Mouse (Mus musculus) thymus, postnatal 10 days (tissue): ENCODE data around the gene Serpini1.
A peak's percentile ranks its signal among the peaks of the same experiment; 100 is the strongest.

Source experiments
- DNase-seq, 2 experiments: peaks; one replicate each; pipeline ENCODE4 v3.0.0; 2021; ENCODE audit warnings: low spot score in 2 of 2

The Serpini1 gene

GRCm38 (mm10) chr3:75557292-75557691 is at the start of gene Serpini1:
Serpini1 (plus strand) TSS chr3:75557547.
- peak; percentile 83 to 89 for DNase-seq

DNA sequence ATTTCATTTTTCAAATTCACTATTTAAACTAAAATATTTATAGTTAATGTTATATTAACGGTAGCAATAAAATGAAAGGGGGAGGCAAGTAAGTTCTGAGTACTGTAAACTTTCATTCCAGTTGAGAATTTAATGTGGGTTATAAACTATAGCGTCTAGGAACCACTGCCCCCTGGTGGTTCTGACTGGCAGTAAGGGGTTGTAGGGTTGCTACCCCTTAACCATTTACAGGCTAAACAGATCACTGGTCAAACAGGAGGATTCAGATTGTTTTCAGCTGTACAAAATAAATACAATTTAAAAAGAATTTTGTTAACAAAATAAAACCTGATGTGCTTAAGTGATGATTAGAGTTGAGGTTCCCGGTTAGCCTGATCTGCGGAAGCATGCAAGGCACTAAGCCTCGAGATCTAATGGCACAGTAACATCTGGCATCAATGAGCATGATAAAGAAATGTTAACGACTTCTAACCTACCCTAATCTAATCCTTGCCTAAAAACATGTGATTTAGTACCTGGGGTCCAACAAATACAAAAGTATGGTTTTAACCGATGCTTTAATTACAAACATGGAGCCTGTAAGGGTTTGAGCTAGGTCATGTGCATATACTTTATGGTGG is 39.6 kb upstream of the Serpini1 start:
- peak; percentile 38 to 77 for DNase-seq

DNA sequence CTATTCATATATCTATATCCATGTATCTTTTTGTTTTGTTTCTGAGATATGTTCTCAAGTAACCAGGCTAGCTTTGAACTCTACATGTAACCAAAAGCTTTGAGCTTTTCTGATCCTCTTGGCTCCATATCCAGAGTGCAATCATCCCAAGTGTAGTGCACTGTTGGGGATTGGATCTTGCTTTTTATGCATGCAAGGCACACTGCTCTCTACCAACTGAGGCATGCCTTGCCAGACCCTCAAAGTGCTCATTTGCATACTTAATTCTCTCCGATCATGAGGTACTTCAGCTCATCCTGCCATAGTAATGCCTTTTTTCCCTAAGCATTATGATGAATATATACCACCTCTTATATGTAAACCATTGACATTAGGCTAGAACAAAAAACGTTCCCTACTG is 36.0 kb upstream of the Serpini1 start:
- DNase-seq: no peak

DNA sequence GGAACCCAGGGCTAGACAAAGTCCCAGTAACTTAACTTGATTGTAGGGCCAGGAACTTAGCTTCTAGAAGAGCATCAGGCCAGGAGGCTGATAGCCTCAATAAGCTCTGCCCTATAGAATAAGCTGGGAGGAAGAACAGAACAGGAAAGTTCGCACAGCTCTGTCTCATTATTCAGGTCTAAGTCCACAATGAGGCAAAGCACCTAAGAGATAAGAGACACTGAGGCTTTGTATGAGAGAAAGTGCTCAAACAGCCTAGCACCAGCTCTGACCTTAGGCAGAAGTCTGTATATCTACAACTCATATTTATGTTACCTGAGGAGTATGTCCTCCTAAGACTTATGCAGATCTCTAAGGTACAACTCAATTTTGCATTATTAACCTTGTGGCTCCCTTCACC is 34.8 kb upstream of the Serpini1 start:
- DNase-seq: no peak

GRCm38 (mm10) chr3:75531074-75531473 is 26.3 kb upstream of the Serpini1 start:
- DNase-seq: no peak

- no peak for DNase-seq
Measured at GRCm38 (mm10) chr3:75534045-75534834, 23.1 kb upstream of the Serpini1 start.

- DNase-seq: no peak
Measured at GRCm38 (mm10) chr3:75541259-75541658, 16.1 kb upstream of the Serpini1 start.

DNA sequence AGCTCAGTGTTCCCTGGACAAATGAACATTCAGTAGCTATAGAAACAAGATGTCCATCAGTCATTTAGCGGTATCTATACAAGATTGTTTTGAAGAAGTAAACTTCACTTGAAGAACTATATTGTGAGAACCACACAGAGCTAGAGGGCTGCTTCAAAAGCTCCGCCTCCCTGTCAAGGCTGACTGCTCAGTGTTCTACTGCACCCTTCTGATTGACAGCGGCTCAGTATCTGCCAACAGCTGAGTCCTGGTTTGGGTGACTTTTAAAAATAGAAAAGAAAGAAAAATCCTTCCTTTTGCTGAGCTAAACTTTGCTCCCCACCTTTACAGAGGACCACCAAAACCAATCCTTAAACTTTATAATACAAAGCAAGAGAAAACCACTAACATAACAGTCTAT is 14.5 kb upstream of the Serpini1 start:
- DNase-seq: no peak

- no peak for DNase-seq
Measured at GRCm38 (mm10) chr3:75544287-75544686, 13.1 kb upstream of the Serpini1 start.

- DNase-seq: no peak
Measured at GRCm38 (mm10) chr3:75551248-75551647, 6.1 kb upstream of the Serpini1 start.

DNA sequence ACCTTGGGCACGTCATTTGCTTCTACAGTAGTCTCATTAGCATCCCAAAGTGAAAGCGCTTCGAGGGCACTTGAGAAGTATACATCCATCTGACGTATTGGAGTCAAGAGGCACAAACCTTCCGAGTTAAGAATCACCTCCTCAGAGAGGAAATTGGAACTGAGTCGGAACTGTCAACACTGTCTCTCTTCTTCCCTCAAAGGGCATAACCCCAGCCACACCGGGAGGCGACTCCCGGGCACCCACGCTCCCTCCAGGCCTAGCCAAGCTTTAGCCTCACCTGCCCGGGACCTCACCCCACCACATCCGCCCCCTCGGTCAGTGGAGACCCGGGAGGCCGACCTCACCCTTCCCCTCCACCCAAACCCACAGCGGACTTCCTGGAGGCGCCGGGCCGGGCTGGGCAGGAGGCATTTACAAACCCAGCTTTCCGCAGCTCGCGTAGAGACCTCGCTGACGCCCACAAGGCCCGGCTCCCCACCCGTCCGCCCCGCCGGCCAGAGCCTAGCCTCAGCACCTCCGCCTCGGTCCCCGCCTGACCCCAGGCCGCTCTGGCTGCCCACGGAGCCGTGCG is 1.1 kb upstream of the Serpini1 start:
- DNase-seq: peak; percentile 55 to 76

- DNase-seq: peak; percentile 100
Measured at GRCm38 (mm10) chr3:75556695-75557291, 554 bp upstream of the Serpini1 start, which contains the start of gene Pdcd10. Pdcd10 (minus strand) TSS chr3:75556856.

DNA sequence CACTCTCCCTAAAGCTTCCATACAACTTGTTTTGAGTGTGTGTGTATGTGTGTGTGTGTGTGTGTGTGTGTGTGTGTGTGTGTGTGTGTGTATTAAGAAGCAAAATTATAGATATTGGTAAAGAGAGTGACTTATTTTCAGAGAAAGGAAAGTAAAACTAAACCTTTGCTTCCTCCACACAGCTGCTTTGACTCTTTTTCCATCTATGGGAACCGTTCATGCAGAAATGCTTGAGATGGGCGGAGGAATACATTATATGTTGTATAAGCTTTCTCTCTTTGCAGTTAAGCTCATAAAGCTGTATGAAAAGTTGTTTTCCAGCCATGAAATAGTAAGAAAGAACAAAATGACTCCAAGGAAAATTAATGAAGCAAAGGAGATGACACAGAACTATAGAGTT is 16.7 kb downstream of the Serpini1 start:
- DNase-seq: no peak

DNA sequence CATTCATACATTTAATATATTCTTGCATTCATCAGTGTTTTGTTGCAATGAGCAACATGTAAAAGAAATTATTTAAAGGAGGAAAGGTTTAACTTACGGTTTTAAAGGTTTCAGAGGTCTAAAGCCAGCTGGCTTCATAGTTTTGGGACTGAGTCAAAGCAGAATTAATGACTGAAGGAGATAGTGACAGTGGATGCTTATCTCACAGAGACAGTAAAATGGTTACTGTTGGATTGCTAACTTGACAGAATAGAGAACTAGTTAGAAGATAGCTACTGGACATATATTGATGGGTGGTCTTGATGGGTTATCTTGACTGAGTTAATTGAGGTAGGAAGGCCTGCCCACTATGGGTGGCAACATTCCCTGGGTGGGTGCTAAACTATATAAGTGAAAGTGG is 18.2 kb downstream of the Serpini1 start:
- DNase-seq: no peak

GRCm38 (mm10) chr3:75579352-75579751 is 22.0 kb downstream of the Serpini1 start:
- DNase-seq: peak; percentile 56 to 71

- DNase-seq: no peak
Measured at GRCm38 (mm10) chr3:75583293-75583692, 25.9 kb downstream of the Serpini1 start.

GRCm38 (mm10) chr3:75584898-75585297 is 27.6 kb downstream of the Serpini1 start:
- DNase-seq: no peak

GRCm38 (mm10) chr3:75611019-75611418 is 53.7 kb downstream of the Serpini1 start:
- no peak for DNase-seq

GRCm38 (mm10) chr3:75624627-75625026 is 67.3 kb downstream of the Serpini1 start:
- no peak for DNase-seq

- DNase-seq: no peak
Measured at GRCm38 (mm10) chr3:75630988-75631615, 73.8 kb downstream of the Serpini1 start.

DNA sequence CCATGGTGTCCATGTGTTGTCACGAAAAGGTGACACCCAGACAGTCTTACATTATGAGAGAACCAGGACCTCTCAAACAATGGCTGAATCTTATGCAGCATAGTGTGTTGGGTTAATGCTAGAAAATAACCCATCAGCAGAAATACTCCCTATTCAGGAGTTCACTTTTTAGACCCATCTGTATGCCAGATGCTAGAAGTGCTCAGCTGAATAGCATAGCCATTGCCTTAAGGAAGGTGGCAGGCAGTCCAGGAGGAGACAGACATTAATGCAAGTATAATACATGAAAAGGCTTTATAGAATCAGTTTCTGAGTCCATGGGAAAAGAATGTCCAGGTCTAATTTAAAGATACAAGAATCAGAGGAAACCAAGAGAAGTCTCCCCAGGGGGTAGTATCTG is 75.9 kb downstream of the Serpini1 start:
- DNase-seq: no peak

GRCm38 (mm10) chr3:75633635-75634034 is 76.3 kb downstream of the Serpini1 start:
- no peak for DNase-seq
